Mouse (Mus musculus) layer of hippocampus, adult 9-10 months (tissue): ENCODE data around the gene Btbd35f15.
"Not testable (repeated sequence)": the region's sequence is repeated elsewhere in the genome, so short reads cannot be mapped to it uniquely, and the experiment has no call there.

Source experiments
- DNase-seq: peaks from one replicate; pipeline ENCODE4 v3.0.0; 2022; ENCODE audit warnings: low spot score

Btbd35f15 gene

DNA sequence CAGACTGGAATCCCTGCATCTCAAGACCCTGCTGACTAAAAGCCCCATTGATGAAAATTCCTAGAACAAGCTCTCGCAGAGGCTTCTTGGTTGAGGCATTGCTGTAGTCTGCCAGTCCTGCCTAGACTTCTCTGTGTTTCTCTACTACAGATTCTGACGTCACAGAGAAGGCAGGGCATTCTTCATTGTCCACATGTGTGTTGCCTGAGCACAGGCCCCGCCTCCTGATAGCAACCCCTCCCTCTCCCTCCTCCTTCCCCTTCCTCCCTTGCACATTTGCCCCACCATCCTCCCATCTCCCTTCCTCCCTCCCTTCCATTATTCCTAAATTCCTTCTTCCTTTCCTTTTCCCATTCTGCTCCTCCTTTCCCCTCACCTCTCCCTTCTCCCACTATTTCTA, at the start of gene Btbd35f15:
Btbd35f15 (minus strand) TSS at position 101 of the 400 bp plus-strand sequence.
- DNase-seq: not testable (repeated sequence)
